21 mouse cellular contexts compared by ENCODE assay signal in genomic region chr17:56802065-56802464, GRCm38 (mm10). TPM values are rescaled to one million over a fixed set of nuclear protein-coding genes. Genes with fewer than 3 reads are reported as not detected.
DNase-seq lines count a peak whose midpoint lies in the region; ATAC-seq and TF ChIP-seq lines count a peak whose summit lies in the region.
"Had no signal": no experiment of that assay in that cellular context is flagged by ENCODE, and none has a peak within 500 bp of the region (broad histone marks: within the 10 kb centered on the region; RNA-seq: fewer than 3 reads in every experiment).

No protein-coding gene starts in this region.

- no peak overlapping the region for H3K4me2 ChIP-seq in forebrain, embryonic 15.5 days (replicated peaks)
- H3K4me2 ChIP-seq in forebrain, embryonic 13.5 days: no peak overlapping the region
- no peak overlapping the region for H3K4me2 ChIP-seq in forebrain, embryonic 16.5 days (ENCODE audit: low read length)
- no peak overlapping the region for H3K4me2 ChIP-seq in forebrain, postnatal 0 days (ENCODE audit: low read depth)
- no peak overlapping the region for H3K4me2 ChIP-seq in forebrain, embryonic 14.5 days (ENCODE audit: low read length)
- peak overlapping the region; percentile 1; the same call in 1 of the 2 replicates for H3K4me2 ChIP-seq in limb, embryonic 11.5 days (ENCODE audit: low read depth, severe bottlenecking)

- peak overlapping the region; percentile 28; the same call in 1 of the 2 replicates for H3K27ac ChIP-seq in forebrain, embryonic 15.5 days (replicated peaks)
- H3K27ac ChIP-seq in forebrain, embryonic 13.5 days: no peak overlapping the region
- no peak overlapping the region for H3K27ac ChIP-seq in forebrain, embryonic 16.5 days (ENCODE audit: low read length)
- no peak overlapping the region for H3K27ac ChIP-seq in forebrain, embryonic 10.5 days
- H3K27ac ChIP-seq in forebrain, postnatal 0 days (ENCODE audit: low read depth, low read length): no peak overlapping the region
- H3K27ac ChIP-seq in forebrain, embryonic 14.5 days (ENCODE audit: low read depth, low read length): no peak overlapping the region
- no peak overlapping the region for H3K27ac ChIP-seq in limb, embryonic 11.5 days (replicated peaks; ENCODE audit: low read depth, low read length)
- H3K27ac ChIP-seq in limb, embryonic 10.5 days: no peak overlapping the region

- ATAC-seq in forebrain, embryonic 15.5 days (replicated peaks): peak; percentile 24; the same call in 1 of the 2 replicates
- no peak for ATAC-seq in forebrain, embryonic 13.5 days
- ATAC-seq in forebrain, embryonic 16.5 days: peak; percentile 52
- peak; percentile 68; the same call in 1 of the 2 replicates for ATAC-seq in forebrain, postnatal 0 days
- ATAC-seq in forebrain, embryonic 14.5 days: no peak
- ATAC-seq in limb, embryonic 11.5 days (ENCODE audit: insufficient number of reproducible peaks, low FRiP score, low TSS enrichment, low read depth): no peak
- ATAC-seq: activated CD4-positive, CD25-positive, alpha-beta regulatory T cell, adult 4 months; CD4-positive, CD25-positive, alpha-beta regulatory T cell, adult 4 months; Patski had no signal

- H3K36me3 ChIP-seq in forebrain, embryonic 15.5 days: no peaks in the 10 kb centered on the region
- H3K36me3 ChIP-seq in forebrain, embryonic 13.5 days (ENCODE audit: poor library complexity, severe bottlenecking): peaks cover 4% of the 10 kb centered on the region; the same call in 1 of the 2 replicates
- no peaks in the 10 kb centered on the region for H3K36me3 ChIP-seq in forebrain, embryonic 16.5 days (ENCODE audit: control insufficient read depth, insufficient read depth)
- peaks cover 30% of the 10 kb centered on the region for H3K36me3 ChIP-seq in forebrain, embryonic 10.5 days (replicated peaks)
- no peaks in the 10 kb centered on the region for H3K36me3 ChIP-seq in forebrain, postnatal 0 days (ENCODE audit: insufficient read depth)
- 0 out of 2 replicates have a peak, but pooled peaks cover 7% of the 10 kb centered on the region for H3K36me3 ChIP-seq in forebrain, embryonic 14.5 days (ENCODE audit: control insufficient read depth, insufficient read depth, low read length)
- no peaks in the 10 kb centered on the region for H3K36me3 ChIP-seq in limb, embryonic 11.5 days (ENCODE audit: control insufficient read depth, insufficient read depth, low read length)
- no peaks in the 10 kb centered on the region for H3K36me3 ChIP-seq in limb, embryonic 10.5 days

- H3K9ac ChIP-seq in forebrain, embryonic 15.5 days (replicated peaks): no peak overlapping the region
- no peak overlapping the region for H3K9ac ChIP-seq in forebrain, embryonic 13.5 days
- no peak overlapping the region for H3K9ac ChIP-seq in forebrain, embryonic 16.5 days (replicated peaks; ENCODE audit: low read depth, low read length)
- no peak overlapping the region for H3K9ac ChIP-seq in forebrain, postnatal 0 days
- H3K9ac ChIP-seq in forebrain, embryonic 14.5 days (ENCODE audit: low read length): no peak overlapping the region
- no peak overlapping the region for H3K9ac ChIP-seq in limb, embryonic 11.5 days (ENCODE audit: low read length)

- peaks cover 3% of the 10 kb centered on the region; the same call in 1 of the 2 replicates for H3K4me1 ChIP-seq in forebrain, embryonic 15.5 days
- no peaks in the 10 kb centered on the region for H3K4me1 ChIP-seq in forebrain, embryonic 13.5 days
- peaks cover 4% of the 10 kb centered on the region for H3K4me1 ChIP-seq in forebrain, embryonic 16.5 days (replicated peaks; ENCODE audit: control insufficient read depth, insufficient read depth, low read length)
- peaks cover 8% of the 10 kb centered on the region for H3K4me1 ChIP-seq in forebrain, embryonic 10.5 days
- no peaks in the 10 kb centered on the region for H3K4me1 ChIP-seq in forebrain, postnatal 0 days (ENCODE audit: insufficient read depth)
- no peaks in the 10 kb centered on the region for H3K4me1 ChIP-seq in forebrain, embryonic 14.5 days (ENCODE audit: control insufficient read depth, insufficient read depth, low read length)
- no peaks in the 10 kb centered on the region for H3K4me1 ChIP-seq in limb, embryonic 11.5 days (ENCODE audit: control insufficient read depth, insufficient read depth, low read length)
- H3K4me1 ChIP-seq in limb, embryonic 10.5 days: no peaks in the 10 kb centered on the region

- no peak for TF ChIP-seq CTCF in forebrain, postnatal 0 days (IDR thresholded peaks at IDR 0.05; ENCODE audit: low read depth)

- 66% methylated on average over 8 of the region's 8 CpGs for WGBS in forebrain, embryonic 15.5 days
- WGBS in forebrain, embryonic 13.5 days: 75% methylated on average over 8 of the region's 8 CpGs
- 54% methylated on average over 8 of the region's 8 CpGs for WGBS in forebrain, embryonic 16.5 days
- WGBS in forebrain, embryonic 10.5 days: 82% methylated on average over 8 of the region's 8 CpGs
- 65% methylated on average over 8 of the region's 8 CpGs for WGBS in forebrain, postnatal 0 days
- WGBS in forebrain, embryonic 14.5 days: 73% methylated on average over 8 of the region's 8 CpGs
- WGBS in limb, embryonic 11.5 days: 75% methylated on average over 8 of the region's 8 CpGs
- 76% methylated on average over 8 of the region's 8 CpGs for WGBS in limb, embryonic 10.5 days

- no peak overlapping the region for H3K4me3 ChIP-seq in forebrain, embryonic 15.5 days
- no peak overlapping the region for H3K4me3 ChIP-seq in forebrain, embryonic 13.5 days
- no peak overlapping the region for H3K4me3 ChIP-seq in forebrain, embryonic 16.5 days (replicated peaks; ENCODE audit: low read length)
- no peak overlapping the region for H3K4me3 ChIP-seq in forebrain, embryonic 10.5 days
- no peak overlapping the region for H3K4me3 ChIP-seq in forebrain, postnatal 0 days (ENCODE audit: low read depth, low read length)
- H3K4me3 ChIP-seq in forebrain, embryonic 14.5 days (ENCODE audit: low read depth, low read length): no peak overlapping the region
- no peak overlapping the region for H3K4me3 ChIP-seq in limb, embryonic 11.5 days (ENCODE audit: low read depth, low read length)
- H3K4me3 ChIP-seq in limb, embryonic 10.5 days: no peak overlapping the region

- no peaks in the 10 kb centered on the region for H3K27me3 ChIP-seq in forebrain, embryonic 15.5 days
- H3K27me3 ChIP-seq in forebrain, embryonic 13.5 days: no peaks in the 10 kb centered on the region
- no peaks in the 10 kb centered on the region for H3K27me3 ChIP-seq in forebrain, embryonic 16.5 days (replicated peaks; ENCODE audit: control insufficient read depth, insufficient read depth, low read length)
- peaks cover 3% of the 10 kb centered on the region; the same call in 1 of the 2 replicates for H3K27me3 ChIP-seq in forebrain, embryonic 10.5 days (ENCODE audit: poor library complexity, severe bottlenecking)
- no peaks in the 10 kb centered on the region for H3K27me3 ChIP-seq in forebrain, postnatal 0 days (ENCODE audit: insufficient read depth, low read length)
- no peaks in the 10 kb centered on the region for H3K27me3 ChIP-seq in forebrain, embryonic 14.5 days (replicated peaks; ENCODE audit: control insufficient read depth, insufficient read depth, low read length)
- no peaks in the 10 kb centered on the region for H3K27me3 ChIP-seq in limb, embryonic 11.5 days (ENCODE audit: control insufficient read depth, insufficient read depth, low read length)
- H3K27me3 ChIP-seq in limb, embryonic 10.5 days (ENCODE audit: low read depth, poor library complexity, severe bottlenecking): peaks cover 4% of the 10 kb centered on the region
- H3K27me3 ChIP-seq: Patski had no signal

- no peaks in the 10 kb centered on the region for H3K9me3 ChIP-seq in forebrain, embryonic 15.5 days
- H3K9me3 ChIP-seq in forebrain, embryonic 13.5 days (replicated peaks): no peaks in the 10 kb centered on the region
- no peaks in the 10 kb centered on the region for H3K9me3 ChIP-seq in forebrain, embryonic 16.5 days (ENCODE audit: control insufficient read depth, low read length)
- H3K9me3 ChIP-seq in forebrain, embryonic 10.5 days: no peaks in the 10 kb centered on the region
- H3K9me3 ChIP-seq in forebrain, postnatal 0 days (ENCODE audit: low read length): no peaks in the 10 kb centered on the region
- no peaks in the 10 kb centered on the region for H3K9me3 ChIP-seq in forebrain, embryonic 14.5 days (replicated peaks; ENCODE audit: control insufficient read depth, low read length)
- no peaks in the 10 kb centered on the region for H3K9me3 ChIP-seq in limb, embryonic 11.5 days (ENCODE audit: control insufficient read depth, low read length)
- no peaks in the 10 kb centered on the region for H3K9me3 ChIP-seq in limb, embryonic 10.5 days (replicated peaks)
- H3K9me3 ChIP-seq: G1E had no signal

- no peak for DNase-seq in forebrain, embryonic 10.5 days (ENCODE audit: extremely low spot score, low spot score)
- DNase-seq in forebrain, postnatal 0 days: no peak
- no peak for DNase-seq in forebrain, embryonic 14.5 days (ENCODE audit: low spot score)
- no peak for DNase-seq in limb, embryonic 11.5 days (ENCODE audit: low spot score)
- DNase-seq in limb, embryonic 10.5 days (ENCODE audit: low spot score): no peak
- DNase-seq: adrenal gland, adult 2 months; adrenal gland, adult 8-10 months; adrenal gland, postnatal 10 days; adrenal gland, postnatal 14 days; adrenal gland, postnatal 25 days; adrenal gland, postnatal 36 days; B cell, adult 2 months; cerebellum, adult 11 months; cerebellum, adult 11-12 months had no signal

RNA-seq across cellular contexts. Expression of gene Rfx2, which starts 28.7 kb away (rescaled TPM):
- 4.4 and 4.5 TPM in 2 replicates for polyA plus RNA-seq in forebrain, embryonic 15.5 days (2015; fragmentation: Nextera tagmentation; extraction: Ambion mirVana)
- polyA plus RNA-seq in forebrain, embryonic 13.5 days (2015; fragmentation: Nextera tagmentation; extraction: Ambion mirVana): 5.8 and 6.9 TPM in 2 replicates
- polyA plus RNA-seq in forebrain, embryonic 16.5 days (2015; fragmentation: Nextera tagmentation; extraction: Ambion mirVana): 3.7 and 4.2 TPM in 2 replicates
- polyA plus RNA-seq in forebrain, embryonic 10.5 days (2016; fragmentation: Nextera tagmentation; extraction: Ambion mirVana): 7.8 and 9.6 TPM in 2 replicates
- total RNA-seq in forebrain, postnatal 0 days (2014; rRNA removed): 2.4 and 3.6 TPM in 2 replicates
- 2.2 and 3.4 TPM in 2 replicates for polyA plus RNA-seq in forebrain, postnatal 0 days (2015; fragmentation: Nextera tagmentation; extraction: Ambion mirVana)
- 2.2 and 3.2 TPM in 2 replicates for polyA plus RNA-seq in forebrain, embryonic 14.5 days (2014; fragmentation: Nextera tagmentation; extraction: Ambion mirVana)
- 2.7 and 2.9 TPM in 2 replicates for polyA plus RNA-seq in limb, embryonic 11.5 days (2014; fragmentation: Nextera tagmentation; extraction: Ambion mirVana)
- 3.2 and 4.5 TPM in 2 replicates for polyA plus RNA-seq in limb, embryonic 10.5 days (2016; fragmentation: Nextera tagmentation; extraction: Ambion mirVana)

RNA-seq across cellular contexts. Expression of gene Prr22, which starts 32.0 kb away (rescaled TPM):
- 0.66 and 0.73 TPM in 2 replicates for polyA plus RNA-seq in forebrain, embryonic 15.5 days (2015; fragmentation: Nextera tagmentation; extraction: Ambion mirVana)
- 1.2 and 1.3 TPM in 2 replicates for polyA plus RNA-seq in forebrain, embryonic 13.5 days (2015; fragmentation: Nextera tagmentation; extraction: Ambion mirVana)
- 0.96 and 1.0 TPM in 2 replicates for polyA plus RNA-seq in forebrain, embryonic 16.5 days (2015; fragmentation: Nextera tagmentation; extraction: Ambion mirVana)
- polyA plus RNA-seq in forebrain, embryonic 10.5 days (2016; fragmentation: Nextera tagmentation; extraction: Ambion mirVana): 1.8 and 1.9 TPM in 2 replicates
- 0.69 and 0.71 TPM in 2 replicates for total RNA-seq in forebrain, postnatal 0 days (2014; rRNA removed)
- 0.14 and 0.25 TPM in 2 replicates for polyA plus RNA-seq in forebrain, postnatal 0 days (2015; fragmentation: Nextera tagmentation; extraction: Ambion mirVana)
- polyA plus RNA-seq in forebrain, embryonic 14.5 days (2014; fragmentation: Nextera tagmentation; extraction: Ambion mirVana): 0.42 and 0.52 TPM in 2 replicates
- 1.2 TPM in 2 replicates for polyA plus RNA-seq in limb, embryonic 11.5 days (2014; fragmentation: Nextera tagmentation; extraction: Ambion mirVana)
- 1.5 and 2.2 TPM in 2 replicates for polyA plus RNA-seq in limb, embryonic 10.5 days (2016; fragmentation: Nextera tagmentation; extraction: Ambion mirVana)

RNA-seq across cellular contexts. Expression of gene Dus3l, which starts 37.5 kb away (rescaled TPM):
- 72.1 and 74.3 TPM in 2 replicates for polyA plus RNA-seq in forebrain, embryonic 15.5 days (2015; fragmentation: Nextera tagmentation; extraction: Ambion mirVana)
- polyA plus RNA-seq in forebrain, embryonic 13.5 days (2015; fragmentation: Nextera tagmentation; extraction: Ambion mirVana): 50.0 and 56.9 TPM in 2 replicates
- 73.5 and 90.4 TPM in 2 replicates for polyA plus RNA-seq in forebrain, embryonic 16.5 days (2015; fragmentation: Nextera tagmentation; extraction: Ambion mirVana)
- polyA plus RNA-seq in forebrain, embryonic 10.5 days (2016; fragmentation: Nextera tagmentation; extraction: Ambion mirVana): 46.0 and 46.2 TPM in 2 replicates
- 75.1 and 75.3 TPM in 2 replicates for total RNA-seq in forebrain, postnatal 0 days (2014; rRNA removed)
- polyA plus RNA-seq in forebrain, postnatal 0 days (2015; fragmentation: Nextera tagmentation; extraction: Ambion mirVana): 70.4 and 79.9 TPM in 2 replicates
- polyA plus RNA-seq in forebrain, embryonic 14.5 days (2014; fragmentation: Nextera tagmentation; extraction: Ambion mirVana): 48.2 and 57.3 TPM in 2 replicates
- 37.3 and 38.2 TPM in 2 replicates for polyA plus RNA-seq in limb, embryonic 11.5 days (2014; fragmentation: Nextera tagmentation; extraction: Ambion mirVana)
- 46.0 and 50.3 TPM in 2 replicates for polyA plus RNA-seq in limb, embryonic 10.5 days (2016; fragmentation: Nextera tagmentation; extraction: Ambion mirVana)

RNA-seq across cellular contexts. Expression of gene Nrtn, which starts 44.7 kb away (rescaled TPM):
- 0.97 and 1.2 TPM in 2 replicates for polyA plus RNA-seq in forebrain, embryonic 15.5 days (2015; fragmentation: Nextera tagmentation; extraction: Ambion mirVana)
- 1.7 TPM in 2 replicates for polyA plus RNA-seq in forebrain, embryonic 13.5 days (2015; fragmentation: Nextera tagmentation; extraction: Ambion mirVana)
- polyA plus RNA-seq in forebrain, embryonic 16.5 days (2015; fragmentation: Nextera tagmentation; extraction: Ambion mirVana): 0.73 and 0.84 TPM in 2 replicates
- 3.2 and 3.5 TPM in 2 replicates for polyA plus RNA-seq in forebrain, embryonic 10.5 days (2016; fragmentation: Nextera tagmentation; extraction: Ambion mirVana)
- total RNA-seq in forebrain, postnatal 0 days (2014; rRNA removed): 1.9 and 5.4 TPM in 2 replicates
- polyA plus RNA-seq in forebrain, postnatal 0 days (2015; fragmentation: Nextera tagmentation; extraction: Ambion mirVana): 2.7 and 2.8 TPM in 2 replicates
- polyA plus RNA-seq in forebrain, embryonic 14.5 days (2014; fragmentation: Nextera tagmentation; extraction: Ambion mirVana): 0.94 and 1.7 TPM in 2 replicates
- polyA plus RNA-seq in limb, embryonic 11.5 days (2014; fragmentation: Nextera tagmentation; extraction: Ambion mirVana): 19.0 and 19.9 TPM in 2 replicates
- polyA plus RNA-seq in limb, embryonic 10.5 days (2016; fragmentation: Nextera tagmentation; extraction: Ambion mirVana): 10.8 and 12.7 TPM in 2 replicates
- total RNA-seq: G1E had no signal
- polyA plus RNA-seq: activated CD4-positive, CD25-positive, alpha-beta regulatory T cell, adult 4 months; CD4-positive, CD25-positive, alpha-beta regulatory T cell, adult 4 months; G1E had no signal

Comparison
In these comparisons a context has a peak if more than half of its experiments do, and no peak if none do; other contexts are left out.
1. ATAC-seq: peak in forebrain, embryonic 15.5 days (single experiment), forebrain, embryonic 16.5 days (single experiment) and forebrain, postnatal 0 days (single experiment); none in forebrain, embryonic 13.5 days (single experiment), forebrain, embryonic 14.5 days (single experiment) and limb, embryonic 11.5 days (single experiment).